Mouse (Mus musculus): ENCODE measurements around the gene Ly9. TPM values are rescaled to one million over a fixed set of nuclear protein-coding genes. Genes with fewer than 3 reads are reported as not detected.
A peak's percentile ranks its signal among the peaks of the same experiment; 100 is the strongest.

Gene Ly9
- polyA plus RNA-seq, 1 experiment from 2014 or later = not detected

DNA sequence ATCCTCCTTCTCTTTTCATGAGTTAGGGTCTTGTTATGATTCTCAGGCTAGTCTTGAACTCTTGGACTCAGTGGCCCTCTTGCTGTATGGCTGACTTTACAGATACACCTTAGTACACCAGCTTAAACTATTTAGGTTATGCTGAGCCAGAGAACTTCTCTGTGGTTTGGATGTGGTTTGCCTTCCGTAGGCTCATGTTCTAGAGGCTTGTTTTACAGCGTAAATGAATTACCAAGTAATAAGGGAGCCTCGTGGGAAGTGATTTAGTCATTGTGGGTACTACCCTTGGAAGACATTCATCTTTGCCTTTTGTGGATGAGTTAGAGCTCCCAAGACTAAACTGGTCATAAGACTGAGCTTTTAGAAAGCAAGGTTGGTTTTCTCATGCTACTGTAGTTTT, 20.6 kb upstream of the Ly9 start:
- Histone ChIP-seq H3K36me3 (no peaks in the 10 kb centered on the region), H3K9me3 (replicated peaks) (no peaks in the 10 kb centered on the region), H3K4me1 (no peaks in the 10 kb centered on the region; the same call in 1 of the 2 replicates), H3K4me3 (no peak overlapping the region), H3K27me3 (ENCODE audit: low read depth, poor library complexity, severe bottlenecking) (no peaks in the 10 kb centered on the region), H3K27ac (no peak overlapping the region)
- DNase-seq (ENCODE audit: low spot score) = no peak
- WGBS = 85% methylated on average over 3 of the region's 3 CpGs

GRCm38 (mm10) chr1:171620091-171620490, 12.9 kb upstream of the Ly9 start:
- Histone ChIP-seq H3K27ac (no peak overlapping the region), H3K27me3 (ENCODE audit: low read depth, poor library complexity, severe bottlenecking) (no peaks in the 10 kb centered on the region), H3K4me3 (no peak overlapping the region), H3K36me3 (no peaks in the 10 kb centered on the region), H3K4me1 (no peaks in the 10 kb centered on the region), H3K9me3 (replicated peaks) (no peaks in the 10 kb centered on the region)
- 91% methylated on average over 6 of the region's 6 CpGs for WGBS
- DNase-seq (ENCODE audit: low spot score) = no peak

DNA sequence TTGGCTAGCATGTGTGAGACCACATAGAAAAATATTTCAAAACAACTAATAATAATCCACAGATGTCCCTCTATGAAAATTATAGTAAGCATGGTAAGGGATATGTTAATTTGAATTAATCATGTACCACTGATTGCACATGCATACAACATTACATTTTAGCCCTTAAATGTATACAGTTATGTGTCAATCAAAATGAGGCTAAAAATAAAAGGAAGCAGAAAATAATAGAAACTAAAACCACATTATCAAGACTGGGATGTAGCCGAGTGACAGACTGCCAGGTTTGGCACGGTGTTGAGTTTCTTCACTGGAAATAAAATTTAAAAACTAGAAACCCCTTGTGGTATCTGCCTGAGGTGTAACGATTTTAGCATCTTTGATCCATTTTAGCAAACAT, 12.4 kb upstream of the Ly9 start:
- Histone ChIP-seq H3K9me3 (replicated peaks) (no peaks in the 10 kb centered on the region), H3K27me3 (ENCODE audit: low read depth, poor library complexity, severe bottlenecking) (no peaks in the 10 kb centered on the region), H3K4me3 (no peak overlapping the region), H3K27ac (no peak overlapping the region), H3K4me1 (no peaks in the 10 kb centered on the region), H3K36me3 (no peaks in the 10 kb centered on the region)
- 91% methylated on average over 3 of the region's 3 CpGs for WGBS
- no peak for DNase-seq (ENCODE audit: low spot score)

- WGBS = 93% methylated on average over 8 of the region's 8 CpGs
- no peak for DNase-seq (ENCODE audit: low spot score)
- H3K27ac ChIP-seq = no peak overlapping the region
- H3K4me1 ChIP-seq = no peaks in the 10 kb centered on the region
- H3K4me3 ChIP-seq = no peak overlapping the region
- H3K27me3 ChIP-seq (ENCODE audit: low read depth, poor library complexity, severe bottlenecking) = no peaks in the 10 kb centered on the region
- H3K36me3 ChIP-seq = no peaks in the 10 kb centered on the region
- H3K9me3 ChIP-seq (replicated peaks) = no peaks in the 10 kb centered on the region
Observed at GRCm38 (mm10) chr1:171619001-171619400, 11.8 kb upstream of the Ly9 start.

GRCm38 (mm10) chr1:171616881-171617515, 9.8 kb upstream of the Ly9 start:
- DNase-seq (ENCODE audit: low spot score) = no peak
- Histone ChIP-seq H3K9me3 (replicated peaks) (no peaks in the 10 kb centered on the region), H3K4me1 (no peaks in the 10 kb centered on the region), H3K27me3 (ENCODE audit: low read depth, poor library complexity, severe bottlenecking) (no peaks in the 10 kb centered on the region), H3K36me3 (no peaks in the 10 kb centered on the region), H3K4me3 (no peak overlapping the region), H3K27ac (no peak overlapping the region)
- WGBS = 82% methylated on average over 11 of the region's 11 CpGs

DNA sequence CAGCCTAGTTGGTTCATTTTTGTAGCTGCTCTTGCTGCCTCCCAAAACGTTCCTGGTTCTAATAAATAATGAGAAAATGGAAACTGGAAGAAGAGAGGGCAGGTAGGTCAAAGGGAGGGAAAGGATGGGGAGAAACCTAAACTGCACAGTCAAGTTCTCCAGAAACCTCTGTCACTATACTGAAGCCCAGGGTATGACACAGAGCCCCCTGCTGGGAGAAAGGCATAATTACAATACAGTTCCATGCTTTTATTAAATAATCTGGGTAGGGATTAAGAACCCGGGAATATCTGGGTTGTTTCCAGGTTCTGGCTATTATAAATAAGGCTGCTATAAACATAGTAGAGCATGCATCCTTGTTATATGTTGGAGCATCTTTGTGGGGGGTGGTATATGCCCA, 6.8 kb upstream of the Ly9 start:
- DNase-seq (ENCODE audit: low spot score) = no peak
- Histone ChIP-seq H3K27ac (no peak overlapping the region), H3K4me3 (no peak overlapping the region), H3K9me3 (replicated peaks) (no peaks in the 10 kb centered on the region), H3K27me3 (ENCODE audit: low read depth, poor library complexity, severe bottlenecking) (no peaks in the 10 kb centered on the region), H3K36me3 (no peaks in the 10 kb centered on the region), H3K4me1 (no peaks in the 10 kb centered on the region)
- 38% methylated on average over 2 of the region's 2 CpGs for whole genome bisulfite sequencing

GRCm38 (mm10) chr1:171610781-171611180, 3.6 kb upstream of the Ly9 start:
- 21% methylated on average over 1 of the region's 1 CpGs for WGBS
- no peaks in the 10 kb centered on the region for H3K4me1 ChIP-seq
- no peak overlapping the region for H3K4me3 ChIP-seq
- no peak for DNase-seq (ENCODE audit: low spot score)
- H3K36me3 ChIP-seq = no peaks in the 10 kb centered on the region
- H3K27ac ChIP-seq = no peak overlapping the region
- H3K9me3 ChIP-seq (replicated peaks) = no peaks in the 10 kb centered on the region
- no peaks in the 10 kb centered on the region for H3K27me3 ChIP-seq (ENCODE audit: low read depth, poor library complexity, severe bottlenecking)

- no peaks in the 10 kb centered on the region for H3K36me3 ChIP-seq
- H3K27ac ChIP-seq = no peak overlapping the region
- no peaks in the 10 kb centered on the region for H3K4me1 ChIP-seq
- no peak for DNase-seq (ENCODE audit: low spot score)
- no peaks in the 10 kb centered on the region for H3K9me3 ChIP-seq (replicated peaks)
- no peak overlapping the region for H3K4me3 ChIP-seq
- no peaks in the 10 kb centered on the region for H3K27me3 ChIP-seq (ENCODE audit: low read depth, poor library complexity, severe bottlenecking)
- WGBS = 90% methylated on average over 2 of the region's 2 CpGs
Observed at GRCm38 (mm10) chr1:171610026-171610425, 2.8 kb upstream of the Ly9 start.

DNA sequence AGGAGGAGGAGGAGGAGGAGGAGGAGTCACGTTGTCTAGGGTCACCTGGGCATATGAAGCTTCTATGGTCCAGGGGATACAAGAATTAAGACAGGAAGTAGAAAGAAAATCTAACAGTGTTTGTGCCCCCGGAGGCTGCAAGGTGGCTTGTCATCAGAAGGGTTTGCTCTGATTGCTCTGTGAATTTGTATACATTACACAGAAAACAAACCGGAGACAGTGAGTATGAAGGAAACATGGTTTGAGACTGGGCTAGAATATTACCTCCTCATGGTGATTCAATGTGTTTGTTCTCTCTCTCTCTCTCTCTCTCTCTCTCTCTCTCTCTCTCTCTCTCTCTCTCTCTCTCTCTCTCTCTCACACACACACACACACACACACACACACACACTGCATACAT, 554 bp downstream of the Ly9 start:
- H3K4me1 ChIP-seq = no peaks in the 10 kb centered on the region
- 90% methylated on average over 3 of the region's 3 CpGs for WGBS
- H3K4me3 ChIP-seq = no peak overlapping the region
- H3K9me3 ChIP-seq (replicated peaks) = no peaks in the 10 kb centered on the region
- no peaks in the 10 kb centered on the region for H3K27me3 ChIP-seq (ENCODE audit: low read depth, poor library complexity, severe bottlenecking)
- no peaks in the 10 kb centered on the region for H3K36me3 ChIP-seq
- DNase-seq (ENCODE audit: low spot score) = no peak
- no peak overlapping the region for H3K27ac ChIP-seq

DNA sequence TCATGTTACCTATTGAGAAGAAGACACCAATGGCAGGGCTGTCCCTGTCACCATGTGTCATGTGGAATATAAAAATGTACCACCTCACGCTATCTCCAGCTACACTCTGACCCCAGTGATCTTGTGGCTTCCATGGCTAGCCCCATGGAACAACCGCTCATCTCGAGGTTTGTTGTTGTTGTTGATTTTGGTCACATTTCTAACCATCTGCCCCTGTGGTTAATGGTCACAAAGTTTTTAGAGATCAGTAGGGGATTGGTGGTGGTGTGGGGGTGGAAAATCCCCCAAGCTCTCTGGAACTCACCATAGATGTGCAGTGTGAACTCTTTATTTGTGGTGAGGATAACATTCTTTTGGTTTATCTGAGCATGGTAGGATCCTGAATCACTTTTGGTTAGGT, 2.5 kb downstream of the Ly9 start:
- 88% methylated on average over 3 of the region's 3 CpGs for WGBS
- Histone ChIP-seq H3K4me3 (no peak overlapping the region), H3K27ac (no peak overlapping the region), H3K36me3 (no peaks in the 10 kb centered on the region), H3K27me3 (ENCODE audit: low read depth, poor library complexity, severe bottlenecking) (no peaks in the 10 kb centered on the region), H3K9me3 (replicated peaks) (no peaks in the 10 kb centered on the region), H3K4me1 (peaks cover 2% of the 10 kb centered on the region)
- DNase-seq (ENCODE audit: low spot score) = no peak

- WGBS = 93% methylated on average over 2 of the region's 2 CpGs
- no peak overlapping the region for H3K27ac ChIP-seq
Observed at GRCm38 (mm10) chr1:171584584-171584983, 22.6 kb downstream of the Ly9 start.

DNA sequence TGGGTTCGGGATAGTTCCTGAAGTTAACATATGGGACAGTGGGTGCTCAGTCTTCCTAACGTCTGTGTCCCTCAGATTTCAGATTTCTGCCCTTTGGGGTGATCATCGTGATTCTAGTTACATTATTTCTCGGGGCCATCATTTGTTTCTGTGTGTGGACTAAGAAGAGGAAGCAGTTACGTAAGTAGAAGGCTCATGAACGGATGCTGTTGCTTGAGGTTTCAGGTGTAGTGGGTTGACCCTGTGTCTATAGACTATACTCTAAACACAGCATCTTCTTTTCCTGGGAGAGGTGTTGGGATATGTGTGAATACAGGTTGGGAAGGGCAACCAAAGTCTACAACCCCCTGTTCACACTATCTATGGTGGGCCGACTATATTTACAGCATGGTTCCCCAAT, 30.0 kb downstream of the Ly9 start:
- no peak for DNase-seq (ENCODE audit: low spot score)
- Histone ChIP-seq H3K27me3 (ENCODE audit: low read depth, poor library complexity, severe bottlenecking) (no peaks in the 10 kb centered on the region), H3K4me1 (no peaks in the 10 kb centered on the region), H3K4me3 (no peak overlapping the region), H3K36me3 (no peaks in the 10 kb centered on the region), H3K9me3 (replicated peaks) (no peaks in the 10 kb centered on the region), H3K27ac (no peak overlapping the region)
- 91% methylated on average over 7 of the region's 7 CpGs for WGBS

More at GRCm38 (mm10) chr1:171584584-171584983, 22.6 kb downstream of the Ly9 start:
- H3K27me3 ChIP-seq (ENCODE audit: low read depth, poor library complexity, severe bottlenecking) = no peaks in the 10 kb centered on the region
- no peak overlapping the region for H3K4me3 ChIP-seq
- DNase-seq (ENCODE audit: low spot score) = no peak
- no peaks in the 10 kb centered on the region for H3K9me3 ChIP-seq (replicated peaks)
- no peaks in the 10 kb centered on the region for H3K36me3 ChIP-seq
- no peaks in the 10 kb centered on the region for H3K4me1 ChIP-seq

- H3K4me3 ChIP-seq = no peak overlapping the region
- no peaks in the 10 kb centered on the region for H3K4me1 ChIP-seq
- no peak overlapping the region for H3K27ac ChIP-seq
- H3K36me3 ChIP-seq = no peaks in the 10 kb centered on the region
- H3K27me3 ChIP-seq (ENCODE audit: low read depth, poor library complexity, severe bottlenecking) = no peaks in the 10 kb centered on the region
- H3K9me3 ChIP-seq (replicated peaks) = no peaks in the 10 kb centered on the region
- 64% methylated on average over 2 of the region's 2 CpGs for WGBS
- no peak for DNase-seq (ENCODE audit: low spot score)
Observed at GRCm38 (mm10) chr1:171568436-171568835, 38.8 kb downstream of the Ly9 start.

- H3K27ac ChIP-seq = no peak overlapping the region
- H3K4me3 ChIP-seq = no peak overlapping the region
- no peaks in the 10 kb centered on the region for H3K27me3 ChIP-seq (ENCODE audit: low read depth, poor library complexity, severe bottlenecking)
- H3K9me3 ChIP-seq (replicated peaks) = no peaks in the 10 kb centered on the region
- no peaks in the 10 kb centered on the region for H3K4me1 ChIP-seq
- 30% methylated on average over 8 of the region's 8 CpGs for WGBS
- DNase-seq (ENCODE audit: low spot score) = peak; percentile 56
- no peaks in the 10 kb centered on the region for H3K36me3 ChIP-seq
Observed at GRCm38 (mm10) chr1:171566777-171567176, 40.4 kb downstream of the Ly9 start.
